Mouse (Mus musculus) liver, embryonic 15.5 days (tissue): ENCODE measurements at regions not wholly inside any gene's neighbourhood (a gene's known extent, or its start where the extent isn't known, plus 50 kb on each side); places are given as distances from the start of the nearest gene placed in this dataset.

Source experiments
- ATAC-seq: fragments of 200-750 bp; cut with Nextera tagmentation; 2 replicates; pipeline ENCODE4 v1.8.0; 2017; ENCODE audit warnings: moderate number of reproducible peaks, mild to moderate bottlenecking, moderate library complexity; ENCODE audit not compliant: insufficient read depth
- H3K27ac ChIP-seq: fragments of 300-500 bp; sonication (generic); replicated peaks from 2 replicates; pipeline ENCODE4 v1.5.1; 2015; ENCODE audit warnings: mild to moderate bottlenecking, inconsistent platforms
- H3K27me3 ChIP-seq: fragments of 300-500 bp; sonication (generic); 2 replicates; pipeline ENCODE4 v1.6.1; 2015; ENCODE audit warnings: mild to moderate bottlenecking, inconsistent platforms
- H3K36me3 ChIP-seq: fragments of 300-500 bp; sonication (generic); replicated peaks from 2 replicates; pipeline ENCODE4 v1.6.1; 2015; ENCODE audit warnings: moderate library complexity, mild to moderate bottlenecking, inconsistent platforms
- H3K4me1 ChIP-seq: fragments of 300-500 bp; sonication (generic); replicated peaks from 2 replicates; pipeline ENCODE4 v1.6.1; 2015; ENCODE audit warnings: inconsistent platforms
- H3K4me2 ChIP-seq: fragments of 300-500 bp; sonication (generic); 2 replicates; pipeline ENCODE4 v1.6.1; 2015; ENCODE audit warnings: moderate library complexity, mild to moderate bottlenecking, inconsistent platforms
- H3K4me3 ChIP-seq: fragments of 300-500 bp; sonication (generic); replicated peaks from 2 replicates; pipeline ENCODE4 v1.5.1; 2015; ENCODE audit warnings: mild to moderate bottlenecking, inconsistent platforms
- H3K9ac ChIP-seq: fragments of 300-500 bp; sonication (generic); 2 replicates; pipeline ENCODE4 v1.6.1; 2015; ENCODE audit warnings: moderate library complexity, mild to moderate bottlenecking, inconsistent platforms
- H3K9me3 ChIP-seq: fragments of 300-500 bp; sonication (generic); replicated peaks from 2 replicates; pipeline ENCODE4 v1.6.1; 2016; ENCODE audit warnings: inconsistent platforms
- WGBS: fragments of 180-500 bp; shearing (Covaris S2); methylation state at CpG from one replicate; pipeline ENCODE4 v1.1.7; 2015; ENCODE audit warnings: mixed read lengths; ENCODE audit not compliant: insufficient replicate concordance; 5-methylcytosine and 5-hydroxymethylcytosine counted together

- no peaks in the 10 kb centered on the region for H3K9me3 ChIP-seq
- no peak overlapping the region for H3K9ac ChIP-seq
- no peaks in the 10 kb centered on the region for H3K27me3 ChIP-seq
- no peak overlapping the region for H3K27ac ChIP-seq
- WGBS: 34% methylated on average over 3 of the region's 3 CpGs
- no peak overlapping the region for H3K4me2 ChIP-seq
- H3K36me3 ChIP-seq: no peaks in the 10 kb centered on the region
- ATAC-seq: no peak
- no peaks in the 10 kb centered on the region for H3K4me1 ChIP-seq
- no peak overlapping the region for H3K4me3 ChIP-seq
These were observed 510.2 kb downstream of the Lmo4 start for GRCm38 (mm10) chr3:143694817-143695216.

GRCm38 (mm10) chr3:143685742-143686141 is 519.3 kb downstream of the Lmo4 start:
- WGBS: 42% methylated on average over 2 of the region's 2 CpGs
- Histone ChIP-seq H3K9ac (no peak overlapping the region), H3K4me1 (no peaks in the 10 kb centered on the region), H3K27ac (no peak overlapping the region), H3K4me2 (no peak overlapping the region), H3K9me3 (no peaks in the 10 kb centered on the region), H3K27me3 (no peaks in the 10 kb centered on the region), H3K36me3 (no peaks in the 10 kb centered on the region), H3K4me3 (no peak overlapping the region)
- no peak for ATAC-seq

- Histone ChIP-seq H3K9ac (no peak overlapping the region), H3K27ac (no peak overlapping the region), H3K36me3 (no peaks in the 10 kb centered on the region), H3K4me1 (no peaks in the 10 kb centered on the region), H3K4me3 (no peak overlapping the region), H3K27me3 (no peaks in the 10 kb centered on the region), H3K4me2 (no peak overlapping the region), H3K9me3 (no peaks in the 10 kb centered on the region)
- ATAC-seq: no peak
- WGBS: 74% methylated on average over 3 of the region's 3 CpGs
These were observed 526.8 kb downstream of the Lmo4 start for GRCm38 (mm10) chr3:143678186-143678585.

- no peak overlapping the region for H3K27ac ChIP-seq
- no peak overlapping the region for H3K9ac ChIP-seq
- no peak overlapping the region for H3K4me3 ChIP-seq
- H3K36me3 ChIP-seq: no peaks in the 10 kb centered on the region
- H3K9me3 ChIP-seq: no peaks in the 10 kb centered on the region
- no peak overlapping the region for H3K4me2 ChIP-seq
- 58% methylated on average over 3 of the region's 3 CpGs for WGBS
- no peaks in the 10 kb centered on the region for H3K27me3 ChIP-seq
- no peak for ATAC-seq
- no peaks in the 10 kb centered on the region for H3K4me1 ChIP-seq
These were observed 530.2 kb downstream of the Lmo4 start for GRCm38 (mm10) chr3:143674855-143675254.

- Histone ChIP-seq H3K27me3 (no peaks in the 10 kb centered on the region), H3K4me1 (no peaks in the 10 kb centered on the region), H3K4me2 (no peak overlapping the region), H3K9ac (no peak overlapping the region), H3K36me3 (no peaks in the 10 kb centered on the region), H3K27ac (no peak overlapping the region), H3K9me3 (no peaks in the 10 kb centered on the region), H3K4me3 (no peak overlapping the region)
- 48% methylated on average over 7 of the region's 7 CpGs for WGBS
- no peak for ATAC-seq
These were observed 530.6 kb downstream of the Lmo4 start for GRCm38 (mm10) chr3:143674446-143674845.

- no peak for ATAC-seq
- Histone ChIP-seq H3K4me3 (no peak overlapping the region), H3K4me1 (no peaks in the 10 kb centered on the region), H3K4me2 (no peak overlapping the region), H3K36me3 (no peaks in the 10 kb centered on the region), H3K9ac (no peak overlapping the region), H3K27ac (no peak overlapping the region), H3K9me3 (no peaks in the 10 kb centered on the region), H3K27me3 (no peaks in the 10 kb centered on the region)
- 51% methylated on average over 5 of the region's 5 CpGs for WGBS
These were observed 542.9 kb downstream of the Lmo4 start for GRCm38 (mm10) chr3:143662041-143662685.

GRCm38 (mm10) chr3:143659421-143659978 is 545.5 kb downstream of the Lmo4 start:
- no peaks in the 10 kb centered on the region for H3K4me1 ChIP-seq
- H3K9ac ChIP-seq: no peak overlapping the region
- H3K36me3 ChIP-seq: no peaks in the 10 kb centered on the region
- no peaks in the 10 kb centered on the region for H3K27me3 ChIP-seq
- no peaks in the 10 kb centered on the region for H3K9me3 ChIP-seq
- H3K27ac ChIP-seq: no peak overlapping the region
- no peak for ATAC-seq
- no peak overlapping the region for H3K4me3 ChIP-seq
- WGBS: 59% methylated on average over 8 of the region's 8 CpGs
- no peak overlapping the region for H3K4me2 ChIP-seq

- no peak overlapping the region for H3K9ac ChIP-seq
- H3K4me2 ChIP-seq: no peak overlapping the region
- no peak overlapping the region for H3K27ac ChIP-seq
- no peak overlapping the region for H3K4me3 ChIP-seq
- no peaks in the 10 kb centered on the region for H3K4me1 ChIP-seq
- WGBS: 74% methylated on average over 2 of the region's 2 CpGs
- H3K36me3 ChIP-seq: no peaks in the 10 kb centered on the region
- no peak for ATAC-seq
- H3K9me3 ChIP-seq: no peaks in the 10 kb centered on the region
- H3K27me3 ChIP-seq: no peaks in the 10 kb centered on the region
These were observed 557.8 kb downstream of the Lmo4 start for GRCm38 (mm10) chr3:143647237-143647636.

- Histone ChIP-seq H3K27ac (no peak overlapping the region), H3K27me3 (no peaks in the 10 kb centered on the region), H3K9ac (no peak overlapping the region), H3K4me3 (no peak overlapping the region), H3K4me1 (no peaks in the 10 kb centered on the region), H3K9me3 (no peaks in the 10 kb centered on the region), H3K4me2 (no peak overlapping the region), H3K36me3 (no peaks in the 10 kb centered on the region)
- ATAC-seq: no peak
- WGBS: 17% methylated on average over 7 of the region's 7 CpGs
These were observed 558.2 kb downstream of the Lmo4 start for GRCm38 (mm10) chr3:143646836-143647235.

- no peaks in the 10 kb centered on the region for H3K27me3 ChIP-seq
- WGBS: 36% methylated on average over 2 of the region's 2 CpGs
- no peak for ATAC-seq
- no peak overlapping the region for H3K27ac ChIP-seq
- H3K4me3 ChIP-seq: no peak overlapping the region
- no peak overlapping the region for H3K4me2 ChIP-seq
- no peak overlapping the region for H3K9ac ChIP-seq
- no peaks in the 10 kb centered on the region for H3K9me3 ChIP-seq
- no peaks in the 10 kb centered on the region for H3K36me3 ChIP-seq
- no peaks in the 10 kb centered on the region for H3K4me1 ChIP-seq
These were observed 572.0 kb downstream of the Lmo4 start for GRCm38 (mm10) chr3:143633036-143633435.

GRCm38 (mm10) chr3:143631183-143631582 is 573.8 kb downstream of the Lmo4 start:
- Histone ChIP-seq H3K36me3 (no peaks in the 10 kb centered on the region), H3K27me3 (no peaks in the 10 kb centered on the region), H3K9me3 (no peaks in the 10 kb centered on the region), H3K9ac (no peak overlapping the region), H3K4me1 (no peaks in the 10 kb centered on the region), H3K4me3 (no peak overlapping the region), H3K4me2 (no peak overlapping the region), H3K27ac (no peak overlapping the region)
- WGBS: 54% methylated on average over 10 of the region's 10 CpGs
- no peak for ATAC-seq

- H3K36me3 ChIP-seq: no peaks in the 10 kb centered on the region
- 45% methylated on average over 3 of the region's 3 CpGs for WGBS
- H3K4me1 ChIP-seq: no peaks in the 10 kb centered on the region
- no peaks in the 10 kb centered on the region for H3K27me3 ChIP-seq
- H3K4me3 ChIP-seq: no peak overlapping the region
- no peak overlapping the region for H3K4me2 ChIP-seq
- H3K27ac ChIP-seq: no peak overlapping the region
- H3K9ac ChIP-seq: no peak overlapping the region
- no peaks in the 10 kb centered on the region for H3K9me3 ChIP-seq
- ATAC-seq: no peak
These were observed 580.1 kb downstream of the Lmo4 start for GRCm38 (mm10) chr3:143624906-143625305.
